Mouse (Mus musculus) liver, embryonic 14.5 days (tissue): ENCODE measurements at regions not wholly inside any gene's neighbourhood (a gene's known extent, or its start where the extent isn't known, plus 50 kb on each side); places are given as distances from the start of the nearest gene placed in this dataset.

Experiments used
- CTCF ChIP-seq: IDR thresholded peaks from 2 replicates; pipeline ENCODE4 v1.5.1; 2016; ENCODE audit warnings: antibody characterized with exemption, low read depth, control low read depth
- EP300 ChIP-seq: IDR thresholded peaks from 2 replicates; pipeline ENCODE4 v1.6.1; 2016; ENCODE audit warnings: antibody characterized with exemption, low read depth

DNA sequence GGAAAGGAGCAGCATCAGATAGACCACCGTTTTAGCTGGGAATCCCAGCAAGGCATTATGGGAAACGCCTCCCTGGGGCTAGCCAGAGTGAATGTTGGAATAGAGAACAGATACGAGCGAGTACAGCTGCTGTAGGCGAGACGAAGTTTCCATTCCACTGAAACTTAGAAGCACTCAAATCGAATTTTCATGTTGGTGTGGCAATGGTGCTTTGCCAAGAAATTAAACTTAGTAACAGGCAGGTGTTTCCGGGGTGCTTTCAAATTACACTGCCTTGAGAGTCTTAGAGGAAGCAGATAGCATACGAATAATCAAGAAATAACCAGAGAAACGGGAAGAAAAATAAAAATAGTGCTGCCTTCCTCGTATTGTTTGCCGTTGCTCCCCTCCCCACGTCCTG lies 327.1 kb upstream of the Slc24a5 start:
- TF ChIP-seq CTCF (no peak), EP300 (no peak)
